Mouse (Mus musculus) left cerebral cortex, postnatal 4 days (tissue): Measurements from ENCODE around the gene Ssty2. TPM values are rescaled to one million over a fixed set of nuclear protein-coding genes. Genes with fewer than 3 reads are reported as not detected.
"Not testable (repeated sequence)": the region's sequence is repeated elsewhere in the genome, so short reads cannot be mapped to it uniquely, and the experiment has no call there.

Experiments
- DNase-seq: peaks from one replicate; pipeline ENCODE4 v3.0.0-alpha.2; 2022
- intact Hi-C: fragments of 180-260 bp; cut with DNase I; formaldehyde crosslinking; loops from one replicate; pipeline ENCODE4 v1.15.1; 2025
- total RNA-seq, 2 experiments: library from RNA; stranded (reverse); gene quantifications; 2 replicates each; pipeline ENCODE4 v1.2.3; 2021

The Ssty2 gene
- not detected for total RNA-seq

- intact Hi-C loops, DNase-seq: not testable (repeated sequence)
Observed at GRCm38 (mm10) chrY:67047972-67048371, at the start of gene Ssty2. Ssty2 (minus strand) TSS chrY:67048072.
